Mouse (Mus musculus) spleen, adult 2 months (tissue): ENCODE data around the gene Aspscr1.

Experiments
- CTCF ChIP-seq: fragments of 200-500 bp; IDR thresholded peaks from 2 replicates; pipeline ENCODE4 v1.5.1; 2011; ENCODE audit warnings: mild to moderate bottlenecking, inconsistent platforms; ENCODE audit not compliant: insufficient read depth, insufficient read length, insufficient replicate concordance; ENCODE audit errors: extremely low read depth
- POLR2A ChIP-seq: fragments of 200-500 bp; IDR thresholded peaks from 2 replicates; pipeline ENCODE4 v1.6.1; 2011; ENCODE audit warnings: low read depth, low read length, inconsistent platforms

DNA sequence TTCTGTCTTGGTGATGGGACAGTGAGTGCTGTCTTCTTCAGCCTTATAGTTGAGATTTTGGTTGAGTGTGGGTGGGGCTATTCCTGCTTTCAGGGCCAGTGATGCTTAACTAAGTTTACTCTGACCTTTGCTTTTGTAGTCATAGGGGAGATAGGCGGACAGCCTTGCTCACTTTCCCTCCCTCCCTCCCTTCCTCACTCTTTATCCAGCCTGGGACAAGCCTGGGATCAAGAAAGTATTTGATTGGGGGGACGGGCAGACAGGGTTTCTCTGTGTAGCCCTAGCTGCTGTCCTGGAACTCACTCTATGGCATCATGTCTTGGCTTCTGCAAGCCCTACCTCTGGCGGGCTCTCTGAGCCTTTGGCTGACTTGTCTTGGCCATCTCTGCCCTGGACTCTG, 20.7 kb downstream of the Aspscr1 start:
- TF ChIP-seq CTCF = no peak
- TF ChIP-seq POLR2A = no peak
